Mouse (Mus musculus): ENCODE data around the gene Traip.

- TF ChIP-seq CTCF (IDR thresholded peaks at IDR 0.05) (no peak), EP300 (IDR thresholded peaks at IDR 0.05) (no peak)
These were observed 44.5 kb downstream of the Traip start for GRCm38 (mm10) chr9:107994464-107994863.
